Mouse (Mus musculus): ENCODE data around the gene Upf2. TPM values are rescaled to one million over a fixed set of nuclear protein-coding genes. Genes with fewer than 3 reads are reported as not detected.
"Not testable (repeated sequence)": the region's sequence is repeated elsewhere in the genome, so short reads cannot be mapped to it uniquely, and the experiment has no call there.

Upf2 gene
- total and polyA plus RNA-seq, 3 experiments: 0.63 to 27.4 (median 19.5) TPM

GRCm38 (mm10) chr2:5949821-5950220, 1.4 kb upstream of the Upf2 start:
- DNase-seq: not testable (repeated sequence)

DNA sequence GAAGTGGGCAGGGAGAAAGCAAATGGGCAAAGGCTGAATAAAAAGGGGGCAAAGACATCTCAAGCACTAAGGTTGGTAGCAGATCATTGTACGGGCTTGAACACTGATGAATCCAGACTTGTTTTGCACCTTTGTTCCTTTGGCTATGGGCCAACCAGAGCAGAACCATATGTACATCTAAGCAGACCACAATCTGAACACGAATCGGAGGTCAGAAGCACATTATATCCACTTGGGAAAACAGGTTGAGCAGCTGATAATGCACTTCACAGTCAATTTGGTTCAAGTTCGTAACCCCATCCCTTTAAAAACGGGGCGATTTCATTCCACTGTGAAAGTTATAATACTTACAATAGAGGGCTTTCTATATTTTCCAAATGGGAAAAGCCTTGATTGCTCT, 964 bp upstream of the Upf2 start:
- DNase-seq: no peak

DNA sequence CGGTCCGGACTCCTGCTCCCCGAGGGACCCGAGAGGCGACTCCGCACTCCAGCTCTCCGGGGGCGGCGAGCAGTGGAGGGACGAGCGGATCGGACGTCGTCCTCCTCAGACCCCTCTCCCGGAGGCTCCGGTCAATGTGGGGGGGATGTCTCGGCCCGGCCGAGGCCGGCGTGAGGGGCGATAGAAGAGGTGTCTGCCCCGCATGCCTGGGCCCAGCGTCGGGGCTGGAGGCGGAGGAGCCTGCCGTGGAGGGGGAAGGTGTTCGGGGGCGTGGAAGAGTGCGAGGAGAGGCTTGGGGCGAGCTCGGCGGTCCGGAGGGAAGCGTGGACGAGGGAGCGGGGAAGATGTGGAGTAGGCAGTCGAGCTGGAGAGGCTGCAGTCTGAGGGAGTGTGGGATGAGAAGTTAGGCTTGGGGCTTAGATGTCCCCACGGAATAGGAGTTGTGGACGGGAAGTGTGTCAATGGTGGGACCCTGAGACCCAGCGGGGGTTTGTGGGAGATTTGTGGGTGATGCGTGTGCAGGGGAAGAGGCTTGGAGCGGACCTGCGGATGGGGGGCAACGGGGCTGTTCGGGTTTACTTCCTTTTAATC, 447 bp downstream of the Upf2 start:
- DNase-seq: no peak

GRCm38 (mm10) chr2:5957705-5958104, 6.4 kb downstream of the Upf2 start:
- no peak for DNase-seq

GRCm38 (mm10) chr2:5962265-5962664, 11.0 kb downstream of the Upf2 start:
- no peak for DNase-seq

- DNase-seq: not testable (repeated sequence)
Observed at GRCm38 (mm10) chr2:5963729-5964128, 12.5 kb downstream of the Upf2 start.

DNA sequence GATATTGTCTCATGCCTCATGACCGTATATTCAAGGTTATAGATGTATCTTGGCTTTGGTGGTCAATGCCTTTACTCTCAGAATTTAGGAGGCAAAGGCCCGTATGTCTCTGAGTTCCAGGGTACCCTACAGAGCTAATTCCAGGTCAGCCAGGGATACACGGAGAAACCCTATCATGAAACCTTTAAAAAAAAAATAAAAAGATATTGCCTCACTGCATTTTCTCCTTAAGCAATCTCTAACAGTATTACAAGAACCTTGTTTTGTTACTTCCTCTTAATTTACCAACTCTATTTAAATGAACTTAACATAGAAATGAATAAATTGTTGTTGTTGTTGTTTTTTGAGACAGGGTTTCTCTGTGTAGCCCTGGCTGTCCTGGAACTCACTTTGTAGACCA, 14.7 kb downstream of the Upf2 start:
- no peak for DNase-seq

DNA sequence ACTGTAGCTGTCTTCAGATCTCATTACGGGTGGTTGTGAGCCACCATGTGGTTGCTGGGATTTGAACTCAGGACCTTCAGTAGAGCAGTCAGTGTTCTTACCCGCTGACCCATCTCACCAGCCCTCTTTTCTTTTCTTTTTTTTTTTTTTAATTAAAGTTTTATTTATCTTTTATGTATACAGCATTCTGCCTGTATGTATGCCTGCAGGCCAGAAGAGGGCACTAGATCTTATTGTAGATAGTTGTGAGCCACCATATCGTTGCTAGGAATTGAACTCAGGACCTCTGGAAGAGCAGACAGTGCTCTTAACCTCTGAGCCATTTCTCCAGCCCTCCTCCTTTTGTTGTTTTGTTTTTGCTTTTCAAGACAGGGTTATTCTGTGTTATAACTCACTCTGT, 19.4 kb downstream of the Upf2 start:
- DNase-seq: not testable (repeated sequence)

GRCm38 (mm10) chr2:5977532-5977931, 26.3 kb downstream of the Upf2 start:
- DNase-seq: no peak

GRCm38 (mm10) chr2:5995538-5995937, 44.3 kb downstream of the Upf2 start:
- DNase-seq: peak; percentile 34

DNA sequence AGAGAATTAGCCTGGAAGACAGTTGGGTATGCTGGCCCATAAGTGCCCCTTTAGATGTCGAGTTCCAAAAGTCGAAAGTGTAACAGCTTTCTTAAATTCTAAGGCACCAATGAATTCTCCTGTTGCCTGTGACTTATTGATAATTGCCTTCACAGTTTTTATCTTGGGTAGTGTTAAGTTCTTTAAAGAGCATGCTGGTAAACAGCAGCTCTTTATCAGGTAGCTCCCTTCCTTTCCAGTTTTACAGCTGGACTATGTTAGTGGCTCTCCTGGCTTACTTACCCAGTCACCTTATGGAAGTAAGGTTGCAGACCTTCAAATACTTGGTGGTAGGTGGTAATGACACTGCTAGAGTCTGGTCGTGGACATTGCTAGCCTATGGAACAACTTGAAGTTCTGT, 52.7 kb downstream of the Upf2 start:
- no peak for DNase-seq

DNA sequence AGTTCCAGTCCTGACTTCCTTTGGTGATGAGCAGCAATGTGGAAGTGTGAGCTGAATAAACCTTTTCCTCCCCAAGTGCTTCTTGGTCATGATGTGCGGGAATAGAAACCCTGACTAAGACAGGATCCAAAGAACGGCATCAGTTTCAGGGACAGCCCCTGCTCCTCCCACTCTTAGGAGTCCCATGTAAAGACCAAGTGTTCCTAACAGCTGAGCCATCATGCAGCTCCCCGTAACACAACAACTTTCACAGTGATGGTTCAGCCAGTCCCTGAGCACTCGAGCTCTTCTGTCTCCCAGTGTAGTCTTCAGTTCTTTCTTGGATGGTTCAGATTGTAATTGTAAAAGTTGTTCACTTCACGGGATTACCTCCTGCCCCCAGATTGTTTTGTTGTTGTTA, 63.3 kb downstream of the Upf2 start:
- DNase-seq: no peak

DNA sequence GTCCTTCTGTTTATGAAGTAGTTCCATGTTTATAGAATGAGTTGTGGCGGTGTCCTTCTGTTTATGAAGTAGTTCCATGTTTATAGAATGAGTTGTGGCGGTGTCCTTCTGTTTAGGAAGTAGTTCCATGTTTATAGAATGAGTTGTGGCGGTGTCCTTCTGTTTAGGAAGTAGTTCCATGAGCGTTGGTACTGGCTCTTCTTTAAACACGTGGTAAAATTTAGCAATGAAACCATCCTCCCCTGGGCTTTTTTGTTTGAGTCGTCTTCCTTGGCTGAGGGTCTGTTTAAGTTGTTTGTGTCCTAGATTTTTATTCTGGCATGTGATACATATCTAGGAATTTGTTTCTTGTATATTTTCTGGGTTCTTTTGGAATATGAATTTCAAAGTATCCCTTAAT, 63.9 kb downstream of the Upf2 start:
- not testable (repeated sequence) for DNase-seq

DNA sequence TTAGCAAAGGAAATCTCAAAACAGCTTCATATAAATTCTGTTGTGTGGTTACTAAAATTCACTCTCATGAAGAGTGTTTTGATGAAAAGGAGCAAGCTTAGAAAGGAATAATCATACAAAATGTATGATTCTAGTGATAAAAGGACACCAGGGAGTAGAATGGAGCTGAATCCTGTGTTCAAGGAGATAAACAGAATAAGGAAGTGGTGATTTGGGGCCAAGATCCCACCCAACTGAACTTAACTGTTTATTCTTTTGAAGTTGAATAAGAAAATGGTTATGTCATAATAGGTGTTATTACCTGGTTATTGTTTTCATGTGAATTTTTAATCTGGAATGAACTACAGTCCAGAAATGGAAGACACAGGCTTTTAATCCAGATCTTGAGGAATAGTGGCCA, 69.3 kb downstream of the Upf2 start:
- no peak for DNase-seq

DNA sequence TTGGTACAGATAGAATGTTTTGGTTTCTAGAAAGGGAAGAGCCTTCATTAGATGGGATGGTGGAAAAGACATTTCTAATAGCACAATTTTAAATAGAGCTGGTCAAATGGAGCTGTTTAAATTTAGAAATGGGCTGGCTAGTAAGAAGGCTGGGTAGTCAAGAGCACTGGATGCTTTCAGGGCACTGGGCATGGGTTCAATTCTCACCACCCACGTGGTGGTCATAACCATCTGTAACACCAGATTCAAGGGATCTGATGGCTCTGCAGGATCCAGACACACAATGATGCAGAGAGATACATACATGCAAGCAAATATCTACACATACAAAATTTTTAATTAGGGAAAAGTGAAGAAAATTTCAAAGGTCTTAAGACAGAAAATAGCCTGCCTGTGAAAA, 91.4 kb downstream of the Upf2 start:
- DNase-seq: no peak

DNA sequence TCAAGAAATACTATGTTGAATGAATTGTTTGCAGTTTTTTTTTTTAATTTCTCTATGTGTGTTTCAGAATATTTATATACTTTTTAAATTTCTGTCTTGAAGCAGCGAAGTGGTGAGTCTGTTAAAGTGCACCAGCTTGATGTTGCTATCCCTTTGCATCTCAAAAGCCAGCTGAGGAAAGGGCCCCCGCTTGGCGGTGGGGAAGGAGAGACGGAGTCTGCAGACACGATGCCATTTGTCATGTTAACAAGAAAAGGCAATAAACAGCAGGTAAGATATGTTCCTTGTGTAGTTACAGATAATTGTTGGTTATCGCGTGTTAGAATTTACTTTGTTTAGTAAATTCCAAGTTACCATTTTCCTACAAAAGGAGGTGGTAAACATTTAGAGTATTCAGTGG, 95.5 kb downstream of the Upf2 start:
- DNase-seq: no peak

DNA sequence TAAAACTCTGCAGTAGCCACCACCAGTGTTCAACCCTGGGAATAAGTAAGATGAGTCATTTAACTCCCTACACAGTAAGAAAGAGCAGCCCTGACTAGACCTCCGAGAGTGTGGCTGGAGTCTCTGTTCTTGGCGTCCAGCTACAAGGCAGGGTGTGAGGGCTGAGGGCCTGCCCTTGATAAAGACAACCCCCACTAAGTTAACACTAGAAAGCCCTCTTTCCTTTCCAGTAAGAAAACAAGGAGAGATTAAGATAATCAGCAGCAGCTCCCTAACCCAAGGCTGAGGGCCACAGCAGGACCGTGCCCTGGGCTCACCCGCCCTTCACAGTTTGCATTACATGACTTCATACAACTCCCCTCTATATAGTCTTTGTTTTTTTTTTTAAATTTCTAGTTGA, 97.3 kb downstream of the Upf2 start:
- no peak for DNase-seq

- no peak for DNase-seq
Observed at GRCm38 (mm10) chr2:6049018-6049417, 97.7 kb downstream of the Upf2 start.

DNA sequence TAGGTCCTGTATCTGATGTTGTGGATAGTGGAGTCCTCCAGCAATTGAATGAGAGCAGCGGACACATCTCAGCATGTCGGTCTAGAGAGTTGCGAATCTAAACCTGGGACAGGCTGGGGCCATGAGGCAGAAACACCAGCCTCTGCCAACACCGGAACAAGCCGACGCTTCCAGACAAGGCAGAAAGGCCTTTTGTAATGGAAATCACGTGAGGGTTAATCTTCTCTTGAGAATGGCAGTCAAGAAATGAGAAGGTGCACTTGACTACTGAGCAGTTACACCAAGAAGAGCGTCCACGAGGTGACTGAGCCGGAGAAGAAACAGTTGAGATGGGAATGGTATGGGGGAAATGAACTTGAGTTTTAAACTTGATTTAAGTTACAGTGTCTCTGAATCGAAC, 104.2 kb downstream of the Upf2 start:
- no peak for DNase-seq

GRCm38 (mm10) chr2:6056518-6056917, 105.2 kb downstream of the Upf2 start:
- peak; percentile 51 for DNase-seq

DNA sequence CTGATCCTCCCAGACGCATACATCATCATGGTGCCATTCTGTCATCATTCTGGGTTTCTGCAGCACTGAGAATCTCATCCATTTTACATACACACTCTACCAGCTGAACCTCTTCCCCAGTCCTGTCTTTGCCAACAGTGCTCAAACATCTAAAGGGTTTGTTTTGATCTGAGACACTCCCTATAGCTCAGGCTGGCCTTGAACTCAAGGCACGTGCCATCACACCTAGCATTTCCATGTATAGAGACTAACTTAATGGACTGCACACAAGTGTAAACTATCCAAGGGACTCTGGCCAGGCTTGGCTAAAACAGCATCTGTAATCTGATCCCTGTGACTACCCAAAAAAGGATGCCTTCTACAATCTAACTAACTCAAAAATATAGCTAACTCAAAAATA, 108.0 kb downstream of the Upf2 start:
- no peak for DNase-seq

DNA sequence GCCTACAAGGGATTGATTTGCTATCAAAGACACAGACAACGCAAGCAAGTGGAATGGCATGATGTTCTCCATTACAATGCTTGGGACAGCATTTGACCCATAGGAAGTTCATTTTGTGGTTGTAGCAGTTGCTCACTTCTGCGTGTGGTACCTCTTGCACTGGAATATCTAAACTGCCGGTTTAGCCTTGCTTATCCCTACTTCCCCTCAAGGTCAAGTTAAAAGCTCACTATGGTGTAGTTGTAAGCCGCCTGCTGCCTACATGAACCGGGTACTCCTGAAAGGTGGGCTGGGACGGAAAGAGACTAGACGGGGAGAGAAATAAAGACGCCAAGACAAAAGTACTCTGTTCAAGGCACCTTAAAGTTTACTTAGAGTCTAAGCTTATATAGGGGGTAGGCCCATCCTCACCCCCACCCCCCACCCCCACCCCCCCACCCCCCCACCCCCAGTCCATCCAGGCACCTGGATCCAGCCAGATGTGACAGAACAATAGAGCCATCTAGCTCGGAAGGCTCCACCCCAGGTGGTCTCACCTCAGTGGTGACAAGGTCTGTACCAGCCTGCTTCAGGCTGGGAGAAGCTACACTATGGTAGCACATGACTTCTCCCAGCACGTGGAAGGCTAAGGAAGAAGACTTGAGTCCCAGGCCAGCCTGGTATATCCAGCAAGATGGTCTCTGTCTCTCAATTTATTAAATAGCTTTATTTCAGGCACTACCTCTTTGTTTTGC, 109.0 kb downstream of the Upf2 start:
- DNase-seq: no peak

DNA sequence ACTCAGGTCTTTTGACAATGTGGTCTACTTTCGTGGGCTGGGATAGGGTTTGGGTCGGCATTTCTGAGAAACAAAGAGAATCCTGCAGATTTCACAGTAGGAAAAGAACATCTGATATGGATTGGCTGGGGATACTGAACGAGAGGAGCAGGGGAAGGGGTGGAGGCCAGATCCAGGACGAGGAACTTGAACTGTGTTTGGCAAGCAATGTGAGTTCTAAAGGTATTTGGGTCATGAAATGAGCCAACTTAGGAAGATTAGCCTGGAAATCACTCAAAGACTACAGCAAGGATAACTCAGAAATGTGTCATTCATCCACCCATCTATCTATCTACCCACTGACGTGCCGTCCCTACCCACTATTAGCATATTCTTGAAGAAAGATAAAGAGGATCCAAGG, 116.1 kb downstream of the Upf2 start:
- no peak for DNase-seq

DNA sequence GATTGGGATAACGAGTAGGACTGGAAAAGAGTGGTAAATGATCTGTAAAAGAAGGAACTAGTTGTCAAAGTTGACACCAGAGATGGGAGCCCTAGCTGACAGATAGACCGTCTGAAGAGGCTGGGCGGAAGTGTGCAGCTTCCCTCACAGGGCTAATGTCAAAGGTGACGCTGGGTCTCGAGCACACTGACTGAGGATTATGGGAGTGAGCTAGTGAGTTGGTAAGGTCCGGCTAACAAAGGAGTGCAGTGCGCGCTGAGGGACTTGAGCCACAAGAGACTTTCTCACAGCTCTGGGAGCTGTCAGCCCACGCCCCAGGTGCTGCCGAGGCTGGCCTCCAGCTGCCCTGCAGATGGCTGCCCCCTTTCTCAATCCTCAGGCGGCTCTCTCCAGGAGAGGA, 119.7 kb downstream of the Upf2 start:
- DNase-seq: no peak
